13 mouse cellular contexts compared by ENCODE assay signal in the genomic region with DNA sequence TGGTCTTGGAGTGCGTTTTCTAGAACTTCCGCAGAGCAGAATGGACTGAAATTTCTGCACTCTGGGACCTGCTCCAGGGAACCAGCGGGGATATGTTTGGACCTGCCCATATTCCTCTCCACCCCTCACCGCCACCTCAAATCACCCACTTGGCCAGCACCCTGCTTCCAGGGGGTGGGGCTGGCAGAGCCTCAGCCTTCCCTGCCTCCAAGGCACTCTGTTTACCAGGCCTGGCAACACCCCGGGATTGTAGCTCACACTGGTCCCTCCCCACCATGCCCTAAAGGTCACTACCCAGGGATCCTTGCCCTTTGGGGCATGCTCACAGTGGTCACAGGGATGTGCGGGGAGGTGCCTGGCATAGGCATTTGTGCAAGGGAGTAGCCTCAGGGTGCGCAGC. TPM values are rescaled to one million over a fixed set of nuclear protein-coding genes. Genes with fewer than 3 reads are reported as not detected.
DNase-seq lines count a peak whose midpoint lies in the region; ATAC-seq lines count a peak whose summit lies in the region.
"Had no signal": no experiment of that assay in that cellular context is flagged by ENCODE, and none has a peak within 500 bp of the region (broad histone marks: within the 10 kb centered on the region; RNA-seq: fewer than 3 reads in every experiment).

No protein-coding gene starts in this region.

- H3K4me3 ChIP-seq in embryonic facial prominence, embryonic 14.5 days (ENCODE audit: low read depth, low read length), result no peak overlapping the region
- no peak overlapping the region for H3K4me3 ChIP-seq in embryonic facial prominence, embryonic 10.5 days
- H3K4me3 ChIP-seq in limb, embryonic 12.5 days (replicated peaks), result no peak overlapping the region
- no peak overlapping the region for H3K4me3 ChIP-seq in limb, embryonic 10.5 days
- H3K4me3 ChIP-seq in stomach, embryonic 16.5 days (replicated peaks; ENCODE audit: low read length), result no peak overlapping the region
- H3K4me3 ChIP-seq: hindbrain, embryonic 10.5 days; neural tube, embryonic 12.5 days had no signal

- DNase-seq in embryonic facial prominence, embryonic 14.5 days (ENCODE audit: low spot score), result peak; percentile 32
- no peak for DNase-seq in embryonic facial prominence, embryonic 10.5 days (ENCODE audit: low spot score)
- DNase-seq in limb, embryonic 10.5 days (ENCODE audit: low spot score), result no peak
- DNase-seq in heart, postnatal 36 days, result peak; percentile 50 to 52
- DNase-seq in cerebellum, adult 11-12 months, result no peak
- DNase-seq in thymus, postnatal 10 days (ENCODE audit: low spot score in 2 of 2), result no peak
- DNase-seq: kidney, postnatal 36 days; thymus, postnatal 36 days had no signal

- no peaks in the 10 kb centered on the region for H3K36me3 ChIP-seq in embryonic facial prominence, embryonic 14.5 days (ENCODE audit: control insufficient read depth, insufficient read depth, low read length)
- no peaks in the 10 kb centered on the region for H3K36me3 ChIP-seq in embryonic facial prominence, embryonic 10.5 days (replicated peaks)
- no peaks in the 10 kb centered on the region for H3K36me3 ChIP-seq in limb, embryonic 12.5 days
- H3K36me3 ChIP-seq in limb, embryonic 10.5 days, result no peaks in the 10 kb centered on the region
- no peaks in the 10 kb centered on the region for H3K36me3 ChIP-seq in stomach, embryonic 16.5 days (ENCODE audit: control insufficient read depth, insufficient read depth, low read length)
- H3K36me3 ChIP-seq: hindbrain, embryonic 10.5 days; neural tube, embryonic 12.5 days had no signal

- peaks cover 6% of the 10 kb centered on the region; the same call in 1 of the 2 replicates for H3K4me1 ChIP-seq in embryonic facial prominence, embryonic 14.5 days (ENCODE audit: control insufficient read depth, insufficient read depth, low read length)
- H3K4me1 ChIP-seq in embryonic facial prominence, embryonic 10.5 days, result peaks cover 12% of the 10 kb centered on the region
- H3K4me1 ChIP-seq in limb, embryonic 12.5 days (replicated peaks), result 0 out of 2 replicates have a peak, but pooled peaks cover 4% of the 10 kb centered on the region
- no peaks in the 10 kb centered on the region for H3K4me1 ChIP-seq in limb, embryonic 10.5 days
- peaks cover 7% of the 10 kb centered on the region; the same call in 1 of the 2 replicates for H3K4me1 ChIP-seq in stomach, embryonic 16.5 days (ENCODE audit: control insufficient read depth, insufficient read depth, low read length)
- H3K4me1 ChIP-seq: neural tube, embryonic 12.5 days had no signal

- 70% methylated on average over 7 of the region's 7 CpGs for WGBS in embryonic facial prominence, embryonic 14.5 days
- 83% methylated on average over 7 of the region's 7 CpGs for WGBS in embryonic facial prominence, embryonic 10.5 days
- 85% methylated on average over 7 of the region's 7 CpGs for WGBS in limb, embryonic 12.5 days
- WGBS in limb, embryonic 10.5 days, result 86% methylated on average over 7 of the region's 7 CpGs
- WGBS in stomach, embryonic 16.5 days, result 65% methylated on average over 7 of the region's 7 CpGs

- H3K27ac ChIP-seq in embryonic facial prominence, embryonic 14.5 days (replicated peaks; ENCODE audit: low read depth, low read length), result no peak overlapping the region
- no peak overlapping the region for H3K27ac ChIP-seq in embryonic facial prominence, embryonic 10.5 days (replicated peaks)
- no peak overlapping the region for H3K27ac ChIP-seq in limb, embryonic 12.5 days
- no peak overlapping the region for H3K27ac ChIP-seq in limb, embryonic 10.5 days
- H3K27ac ChIP-seq in stomach, embryonic 16.5 days (ENCODE audit: low read length), result peak overlapping the region; percentile 76
- H3K27ac ChIP-seq: hindbrain, embryonic 10.5 days; neural tube, embryonic 12.5 days had no signal

- intact Hi-C loops in heart, postnatal 36 days (cut with DNase I), result no loop called here

- H3K4me2 ChIP-seq in embryonic facial prominence, embryonic 14.5 days (ENCODE audit: low read depth, low read length), result no peak overlapping the region
- no peak overlapping the region for H3K4me2 ChIP-seq in limb, embryonic 12.5 days
- no peak overlapping the region for H3K4me2 ChIP-seq in stomach, embryonic 16.5 days (ENCODE audit: low read depth, low read length)
- H3K4me2 ChIP-seq: neural tube, embryonic 12.5 days had no signal

- no peaks in the 10 kb centered on the region for H3K9me3 ChIP-seq in embryonic facial prominence, embryonic 14.5 days (ENCODE audit: control insufficient read depth, low read length)
- no peaks in the 10 kb centered on the region for H3K9me3 ChIP-seq in embryonic facial prominence, embryonic 10.5 days
- H3K9me3 ChIP-seq in limb, embryonic 12.5 days, result no peaks in the 10 kb centered on the region
- H3K9me3 ChIP-seq in limb, embryonic 10.5 days (replicated peaks), result no peaks in the 10 kb centered on the region
- no peaks in the 10 kb centered on the region for H3K9me3 ChIP-seq in stomach, embryonic 16.5 days (replicated peaks; ENCODE audit: control insufficient read depth, low read length)
- H3K9me3 ChIP-seq: hindbrain, embryonic 10.5 days; neural tube, embryonic 12.5 days had no signal

- H3K27me3 ChIP-seq in embryonic facial prominence, embryonic 14.5 days (replicated peaks; ENCODE audit: control insufficient read depth, insufficient read depth, low read length), result no peaks in the 10 kb centered on the region
- 0 out of 2 replicates have a peak, but pooled peaks cover 5% of the 10 kb centered on the region for H3K27me3 ChIP-seq in embryonic facial prominence, embryonic 10.5 days (replicated peaks; ENCODE audit: low read depth, poor library complexity, severe bottlenecking)
- H3K27me3 ChIP-seq in limb, embryonic 12.5 days, result no peaks in the 10 kb centered on the region; the same call in 1 of the 2 replicates
- no peaks in the 10 kb centered on the region for H3K27me3 ChIP-seq in limb, embryonic 10.5 days (ENCODE audit: low read depth, poor library complexity, severe bottlenecking)
- H3K27me3 ChIP-seq in stomach, embryonic 16.5 days (ENCODE audit: control insufficient read depth, insufficient read depth, low read length), result no peaks in the 10 kb centered on the region

- no peak overlapping the region for H3K9ac ChIP-seq in embryonic facial prominence, embryonic 14.5 days (ENCODE audit: low read depth, low read length)
- no peak overlapping the region for H3K9ac ChIP-seq in limb, embryonic 12.5 days (replicated peaks)
- no peak overlapping the region for H3K9ac ChIP-seq in stomach, embryonic 16.5 days (ENCODE audit: low read length)
- H3K9ac ChIP-seq: neural tube, embryonic 12.5 days had no signal

- peak; percentile 48; the same call in 1 of the 2 replicates for ATAC-seq in embryonic facial prominence, embryonic 14.5 days (ENCODE audit: low read depth)
- 0 out of 2 replicates have a peak, but pooled peaks have one; percentile 16 for ATAC-seq in limb, embryonic 12.5 days (ENCODE audit: insufficient number of reproducible peaks, insufficient read depth, low FRiP score, low TSS enrichment, low read depth)
- peak; percentile 31; the same call in 1 of the 2 replicates for ATAC-seq in stomach, embryonic 16.5 days (ENCODE audit: insufficient read depth, low FRiP score)

RNA-seq across cellular contexts. Expression of a gene that starts 33.8 kb away (rescaled TPM):
- 35.4 and 38.6 TPM in 2 replicates for polyA plus RNA-seq in embryonic facial prominence, embryonic 14.5 days (2014; fragmentation: Nextera tagmentation; extraction: Ambion mirVana)
- polyA plus RNA-seq in embryonic facial prominence, embryonic 10.5 days (2016; fragmentation: Nextera tagmentation; extraction: Ambion mirVana), result 2.1 and 3.2 TPM in 2 replicates
- polyA plus RNA-seq in limb, embryonic 12.5 days (2016; fragmentation: Nextera tagmentation; extraction: Ambion mirVana), result 12.6 and 15.2 TPM in 2 replicates
- 2.4 and 4.2 TPM in 2 replicates for polyA plus RNA-seq in limb, embryonic 10.5 days (2016; fragmentation: Nextera tagmentation; extraction: Ambion mirVana)
- total RNA-seq in heart, postnatal 36 days (2021), result 10 to 100 TPM; 42.0 to 49.2 TPM
- polyA plus RNA-seq in stomach, embryonic 16.5 days (2015; fragmentation: Nextera tagmentation; extraction: Ambion mirVana), result 83.5 and 110 TPM in 2 replicates
- total RNA-seq: common myeloid progenitor, adult 5-6 weeks had no signal

RNA-seq across cellular contexts. Expression of a gene that starts 47.7 kb away (rescaled TPM):
- 2.3 and 3.9 TPM in 2 replicates for polyA plus RNA-seq in embryonic facial prominence, embryonic 14.5 days (2014; fragmentation: Nextera tagmentation; extraction: Ambion mirVana)
- 0.07 TPM in 1 of 2 replicates, not detected in the other for polyA plus RNA-seq in embryonic facial prominence, embryonic 10.5 days (2016; fragmentation: Nextera tagmentation; extraction: Ambion mirVana)
- polyA plus RNA-seq in limb, embryonic 12.5 days (2016; fragmentation: Nextera tagmentation; extraction: Ambion mirVana), result 0.19 TPM in 1 of 2 replicates, not detected in the other
- polyA plus RNA-seq in limb, embryonic 10.5 days (2016; fragmentation: Nextera tagmentation; extraction: Ambion mirVana), result not detected in 2 replicates
- total RNA-seq in heart, postnatal 36 days (2021), result not detected
- 1.7 and 2.0 TPM in 2 replicates for polyA plus RNA-seq in stomach, embryonic 16.5 days (2015; fragmentation: Nextera tagmentation; extraction: Ambion mirVana)
- total RNA-seq: common myeloid progenitor, adult 5-6 weeks had no signal

Comparison
In these comparisons a context has a peak if more than half of its experiments do, and no peak if none do; other contexts are left out.
1. DNase-seq: peak in embryonic facial prominence, embryonic 14.5 days (single experiment) and heart, postnatal 36 days (2 of 2); none in embryonic facial prominence, embryonic 10.5 days (single experiment), limb, embryonic 10.5 days (single experiment), cerebellum, adult 11-12 months (single experiment) and thymus, postnatal 10 days (0 of 2).
2. Peak in every context shown above with its lines, with median percentiles within 50 percentile points of each other: ATAC-seq.